Comparison of ENCODE assay signal across 7 mouse cellular contexts in the genomic region with DNA sequence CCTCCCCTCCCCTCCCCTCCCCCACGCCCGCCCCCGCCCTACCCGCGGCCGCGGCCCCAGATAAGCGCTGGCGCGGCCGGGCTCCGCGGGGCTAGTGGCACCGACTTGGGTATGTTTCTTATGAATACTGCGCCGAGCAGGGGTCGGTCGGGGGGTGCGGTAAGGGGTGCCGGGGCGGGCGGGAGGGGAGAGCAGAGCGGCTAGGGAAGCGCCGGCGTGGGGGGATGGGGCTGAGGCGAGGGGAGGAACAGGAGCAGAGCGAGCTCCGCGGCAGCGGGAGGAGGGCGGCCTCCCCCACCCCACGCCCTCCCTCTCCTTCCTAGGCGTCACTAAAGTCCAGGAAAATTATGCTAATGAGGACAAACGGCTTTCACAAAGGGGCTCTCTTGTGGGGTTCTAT. TPM values are rescaled to one million over a fixed set of nuclear protein-coding genes. Genes with fewer than 3 reads are reported as not detected.
DNase-seq lines count a peak whose midpoint lies in the region; ATAC-seq and TF ChIP-seq lines count a peak whose summit lies in the region.

No protein-coding gene starts in this region.

- H3K4me3 ChIP-seq in brown adipose tissue, adult 24 weeks (ENCODE audit: insufficient read depth, low read depth, low read length), result peak overlapping the region; percentile 86
- H3K4me3 ChIP-seq in intestine, postnatal 0 days (ENCODE audit: low read depth, low read length), result peak overlapping the region; percentile 61
- H3K4me3 ChIP-seq in liver, postnatal 0 days (ENCODE audit: low read depth, low read length), result peak overlapping the region; percentile 41
- H3K4me3 ChIP-seq in left cerebral cortex, adult 2 months, result no peak overlapping the region

- H3K4me1 ChIP-seq in brown adipose tissue, adult 24 weeks (ENCODE audit: control insufficient read depth, insufficient read depth, insufficient read length, low read length), result peaks cover 24% of the 10 kb centered on the region
- no peaks in the 10 kb centered on the region for H3K4me1 ChIP-seq in intestine, postnatal 0 days (replicated peaks; ENCODE audit: control insufficient read depth, insufficient read depth, low read length)
- peaks cover 3% of the 10 kb centered on the region; the same call in 1 of the 2 replicates for H3K4me1 ChIP-seq in liver, postnatal 0 days (ENCODE audit: insufficient read depth)

- peak overlapping the region; percentile 63 for H3K27ac ChIP-seq in brown adipose tissue, adult 24 weeks (replicated peaks; ENCODE audit: low read depth, low read length)
- peak overlapping the region; percentile 87 for H3K27ac ChIP-seq in intestine, postnatal 0 days (ENCODE audit: low read depth, low read length)
- H3K27ac ChIP-seq in liver, postnatal 0 days (ENCODE audit: low read depth), result peak overlapping the region; percentile 78
- no peak overlapping the region for H3K27ac ChIP-seq in left cerebral cortex, adult 2 months

- peak overlapping the region; percentile 76 for H3K4me2 ChIP-seq in intestine, postnatal 0 days (replicated peaks; ENCODE audit: low read depth)
- peak overlapping the region; percentile 51 for H3K4me2 ChIP-seq in liver, postnatal 0 days (ENCODE audit: low read depth, low read length)

- no peak for TF ChIP-seq CTCF in intestine, postnatal 0 days (IDR thresholded peaks at IDR 0.05; ENCODE audit: low read depth)
- TF ChIP-seq CTCF in liver, postnatal 0 days (IDR thresholded peaks at IDR 0.05; ENCODE audit: low read depth), result no peak
- no peak for TF ChIP-seq CTCF in left cerebral cortex, adult 2 months (IDR thresholded peaks at IDR 0.05)

- TF ChIP-seq EP300 in liver, postnatal 0 days (IDR thresholded peaks at IDR 0.05; ENCODE audit: low read depth), result no peak

- H3K9me3 ChIP-seq in intestine, postnatal 0 days (ENCODE audit: control insufficient read depth), result no peaks in the 10 kb centered on the region
- H3K9me3 ChIP-seq in liver, postnatal 0 days (ENCODE audit: low read length), result no peaks in the 10 kb centered on the region

- intact Hi-C loops in left cerebral cortex, adult 2 months (cut with DNase I), result no loop called here

- peak; percentile 27; the same call in 1 of the 2 replicates for ATAC-seq in intestine, postnatal 0 days
- peak; percentile 29; the same call in 1 of the 2 replicates for ATAC-seq in liver, postnatal 0 days

- DNase-seq in adrenal gland, postnatal 10 days, result peak; percentile 75
- no peak for DNase-seq in liver, postnatal 0 days
- no peak for DNase-seq in left cerebral cortex, adult 2 months (ENCODE audit: extremely low spot score in 1 of 2, low spot score in 2 of 2)
- no peak for DNase-seq in left cerebral cortex, adult 8-10 months (ENCODE audit: low spot score in 2 of 2)
- DNase-seq in right cerebral cortex, adult 2 months (ENCODE audit: low spot score in 2 of 2), result no peak

- H3K36me3 ChIP-seq in intestine, postnatal 0 days (ENCODE audit: control insufficient read depth, insufficient read depth), result no peaks in the 10 kb centered on the region
- H3K36me3 ChIP-seq in liver, postnatal 0 days (replicated peaks; ENCODE audit: insufficient read depth, low read length), result no peaks in the 10 kb centered on the region

- H3K27me3 ChIP-seq in intestine, postnatal 0 days (replicated peaks; ENCODE audit: control insufficient read depth, insufficient read depth, low read length), result peaks cover 24% of the 10 kb centered on the region; the same call in 1 of the 2 replicates
- peaks cover 81% of the 10 kb centered on the region for H3K27me3 ChIP-seq in liver, postnatal 0 days (ENCODE audit: insufficient read depth, low read length)

- WGBS in intestine, postnatal 0 days, result 1% methylated on average over 22 of the region's 35 CpGs
- under 1% methylated on average over 16 of the region's 35 CpGs for WGBS in liver, postnatal 0 days (ENCODE audit: insufficient replicate concordance)

- peak overlapping the region; percentile 68 for H3K9ac ChIP-seq in intestine, postnatal 0 days (ENCODE audit: low read depth, low read length)
- peak overlapping the region; percentile 30; the same call in 1 of the 2 replicates for H3K9ac ChIP-seq in liver, postnatal 0 days (replicated peaks)

RNA-seq across cellular contexts. Expression of gene 5730596B20Rik, which starts 1.4 kb away (rescaled TPM):
- under 1 TPM; 0.27 to 0.94 TPM for total RNA-seq in adrenal gland, postnatal 10 days (2021)
- not detected in 2 replicates for polyA plus RNA-seq in brown adipose tissue, adult 24 weeks (2012; ENCODE audit: insufficient read depth, insufficient read length, missing spikeins)
- polyA plus RNA-seq in intestine, postnatal 0 days (2015; fragmentation: Nextera tagmentation; extraction: Ambion mirVana), result 0.61 and 0.97 TPM in 2 replicates
- not detected in 2 replicates for polyA plus RNA-seq in liver, postnatal 0 days (2015; fragmentation: Nextera tagmentation; extraction: Ambion mirVana)
- total RNA-seq in left cerebral cortex, adult 2 months (2021), result not detected
- not detected for total RNA-seq in left cerebral cortex, adult 8-10 months (2022)

RNA-seq across cellular contexts. Expression of gene Hoxa2, which starts 11.2 kb away (rescaled TPM):
- 1 to 10 TPM; 2.3 to 5.1 TPM for total RNA-seq in adrenal gland, postnatal 10 days (2021)
- polyA plus RNA-seq in brown adipose tissue, adult 24 weeks (2012; ENCODE audit: insufficient read depth, insufficient read length, missing spikeins), result 2.9 TPM in 1 of 2 replicates, not detected in the other
- polyA plus RNA-seq in intestine, postnatal 0 days (2015; fragmentation: Nextera tagmentation; extraction: Ambion mirVana), result 3.3 TPM in 2 replicates
- 0.39 and 0.63 TPM in 2 replicates for polyA plus RNA-seq in liver, postnatal 0 days (2015; fragmentation: Nextera tagmentation; extraction: Ambion mirVana)
- total RNA-seq in left cerebral cortex, adult 2 months (2021), result not detected
- total RNA-seq in left cerebral cortex, adult 8-10 months (2022), result not detected

RNA-seq across cellular contexts. Expression of gene Hoxa4, which starts 15.7 kb away (rescaled TPM):
- total RNA-seq in adrenal gland, postnatal 10 days (2021), result 10 to 100 TPM in 1 of 2 experiments, 1 to 10 TPM in 1; 8.0 to 11.4 TPM
- polyA plus RNA-seq in brown adipose tissue, adult 24 weeks (2012; ENCODE audit: insufficient read depth, insufficient read length, missing spikeins), result 14.0 and 26.4 TPM in 2 replicates
- 3.6 and 4.5 TPM in 2 replicates for polyA plus RNA-seq in intestine, postnatal 0 days (2015; fragmentation: Nextera tagmentation; extraction: Ambion mirVana)
- polyA plus RNA-seq in liver, postnatal 0 days (2015; fragmentation: Nextera tagmentation; extraction: Ambion mirVana), result 0.13 and 0.30 TPM in 2 replicates
- total RNA-seq in left cerebral cortex, adult 2 months (2021), result not detected
- total RNA-seq in left cerebral cortex, adult 8-10 months (2022), result not detected

RNA-seq across cellular contexts. Expression of gene Hoxa1, which starts 17.7 kb away (rescaled TPM):
- 1 to 10 TPM in 1 of 2 experiments, under 1 TPM in 1; 0.91 to 1.2 TPM for total RNA-seq in adrenal gland, postnatal 10 days (2021)
- polyA plus RNA-seq in brown adipose tissue, adult 24 weeks (2012; ENCODE audit: insufficient read depth, insufficient read length, missing spikeins), result 0.50 and 0.99 TPM in 2 replicates
- 0.37 and 0.52 TPM in 2 replicates for polyA plus RNA-seq in intestine, postnatal 0 days (2015; fragmentation: Nextera tagmentation; extraction: Ambion mirVana)
- 0.11 and 0.16 TPM in 2 replicates for polyA plus RNA-seq in liver, postnatal 0 days (2015; fragmentation: Nextera tagmentation; extraction: Ambion mirVana)
- not detected for total RNA-seq in left cerebral cortex, adult 2 months (2021)
- not detected for total RNA-seq in left cerebral cortex, adult 8-10 months (2022)

RNA-seq across cellular contexts. Expression of gene Hoxa5, which starts 28.5 kb away (rescaled TPM):
- 10 to 100 TPM; 28.0 to 28.2 TPM for total RNA-seq in adrenal gland, postnatal 10 days (2021)
- 35.9 and 39.4 TPM in 2 replicates for polyA plus RNA-seq in brown adipose tissue, adult 24 weeks (2012; ENCODE audit: insufficient read depth, insufficient read length, missing spikeins)
- 14.8 and 15.3 TPM in 2 replicates for polyA plus RNA-seq in intestine, postnatal 0 days (2015; fragmentation: Nextera tagmentation; extraction: Ambion mirVana)
- 0.58 and 0.73 TPM in 2 replicates for polyA plus RNA-seq in liver, postnatal 0 days (2015; fragmentation: Nextera tagmentation; extraction: Ambion mirVana)
- total RNA-seq in left cerebral cortex, adult 2 months (2021), result not detected
- not detected for total RNA-seq in left cerebral cortex, adult 8-10 months (2022)

Comparison
In these comparisons a context has a peak if more than half of its experiments do, and no peak if none do; other contexts are left out.
1. RNA of gene Hoxa4, which starts 15.7 kb away (total RNA-seq): 8.0 to 11.4 TPM in adrenal gland, postnatal 10 days; not detected in left cerebral cortex, adult 2 months and not detected in left cerebral cortex, adult 8-10 months; every median in the first group is over 4 times any median in the second.